11 mouse cellular contexts compared by ENCODE assay signal in genomic region chr13:51716350-51717263, GRCm38 (mm10).
DNase-seq lines count a peak whose midpoint lies in the region; ATAC-seq lines count a peak whose summit lies in the region.
"Had no signal": no experiment of that assay in that cellular context is flagged by ENCODE, and none has a peak within 500 bp of the region (broad histone marks: within the 10 kb centered on the region; RNA-seq: fewer than 3 reads in every experiment).

No protein-coding gene starts in this region.

- intact Hi-C loops in left cerebral cortex, postnatal 4 days (cut with DNase I) = no loop called here

- 88% methylated on average over 8 of the region's 8 CpGs for whole genome bisulfite sequencing in forebrain, embryonic 13.5 days

- ATAC-seq in inflammation-experienced regulatory T-cells, adult 6 months = no peak
- no peak for ATAC-seq in forebrain, embryonic 13.5 days

- no peaks in the 10 kb centered on the region for H3K4me1 ChIP-seq in forebrain, embryonic 13.5 days

- H3K9ac ChIP-seq in forebrain, embryonic 13.5 days = no peak overlapping the region

- peak; percentile 55 for DNase-seq in left cerebral cortex, postnatal 4 days
- no peak for DNase-seq in left cerebral cortex, adult 18-20 months (ENCODE audit: low spot score in 2 of 2)
- DNase-seq in adrenal gland, postnatal 10 days = peak; percentile 55
- peak; percentile 61 to 70 for DNase-seq in heart, adult 18-20 months
- peak; percentile 35 to 54 for DNase-seq in kidney, postnatal 25 days
- no peak for DNase-seq in left cerebral cortex, adult 9 months (ENCODE audit: low spot score in 2 of 2)
- DNase-seq: retina, postnatal 1 day had no signal

- H3K4me3 ChIP-seq in forebrain, embryonic 13.5 days = no peak overlapping the region
- H3K4me3 ChIP-seq: erythroblast, embryonic 14.5 days had no signal

- peaks cover 5% of the 10 kb centered on the region; the same call in 1 of the 2 replicates for H3K9me3 ChIP-seq in forebrain, embryonic 13.5 days (replicated peaks)

- H3K4me2 ChIP-seq in forebrain, embryonic 13.5 days = no peak overlapping the region

- no peak overlapping the region for H3K27ac ChIP-seq in forebrain, embryonic 13.5 days
- H3K27ac ChIP-seq: macrophage had no signal

- H3K36me3 ChIP-seq in forebrain, embryonic 13.5 days (ENCODE audit: poor library complexity, severe bottlenecking) = peaks cover 36% of the 10 kb centered on the region

- H3K27me3 ChIP-seq in forebrain, embryonic 13.5 days = no peaks in the 10 kb centered on the region

Comparison
In these comparisons a context has a peak if more than half of its experiments do, and no peak if none do; other contexts are left out.
1. DNase-seq: peak in left cerebral cortex, postnatal 4 days (single experiment), adrenal gland, postnatal 10 days (single experiment), heart, adult 18-20 months (2 of 2) and kidney, postnatal 25 days (2 of 2); none in left cerebral cortex, adult 18-20 months (0 of 2) and left cerebral cortex, adult 9 months (0 of 2).